Mouse (Mus musculus) forebrain, embryonic 14.5 days (tissue): ENCODE measurements around the gene Rsad1. TPM values are rescaled to one million over a fixed set of nuclear protein-coding genes. Genes with fewer than 3 reads are reported as not detected.

Source experiments
- ATAC-seq: fragments of 200-750 bp; cut with Nextera tagmentation; 2 replicates; pipeline ENCODE4 v1.8.0; 2017; ENCODE audit warnings: mild to moderate bottlenecking, moderate library complexity
- DNase-seq: peaks from one replicate; pipeline ENCODE4 v3.0.0-alpha.2; 2015; ENCODE audit warnings: low spot score
- H3K27ac ChIP-seq: fragments of 300-500 bp; sonication (generic); 2 replicates; pipeline ENCODE4 v1.5.1; 2014; ENCODE audit warnings: low read depth, mild to moderate bottlenecking, control low read depth, low read length, moderate library complexity
- H3K27me3 ChIP-seq: fragments of 300-500 bp; sonication (generic); replicated peaks from 2 replicates; pipeline ENCODE4 v1.6.1; 2014; ENCODE audit warnings: low read length, control low read depth, mixed read lengths; ENCODE audit not compliant: control insufficient read depth, insufficient read depth
- H3K36me3 ChIP-seq: fragments of 300-500 bp; sonication (generic); 2 replicates; pipeline ENCODE4 v1.6.1; 2014; ENCODE audit warnings: low read length, control low read depth; ENCODE audit not compliant: control insufficient read depth, insufficient read depth
- H3K4me1 ChIP-seq: fragments of 300-500 bp; sonication (generic); 2 replicates; pipeline ENCODE4 v1.6.1; 2014; ENCODE audit warnings: antibody characterized with exemption, low read length, control low read depth; ENCODE audit not compliant: control insufficient read depth, insufficient read depth
- H3K4me2 ChIP-seq: fragments of 300-500 bp; sonication (generic); 2 replicates; pipeline ENCODE4 v1.6.1; 2014; ENCODE audit warnings: mild to moderate bottlenecking, control low read depth, low read length
- H3K4me3 ChIP-seq: fragments of 300-500 bp; sonication (generic); 2 replicates; pipeline ENCODE4 v1.5.1; 2014; ENCODE audit warnings: low read depth, low read length, control low read depth
- H3K9ac ChIP-seq: fragments of 300-500 bp; sonication (generic); 2 replicates; pipeline ENCODE4 v1.6.1; 2014; ENCODE audit warnings: mild to moderate bottlenecking, low read length, control low read depth, moderate library complexity
- H3K9me3 ChIP-seq: fragments of 300-500 bp; sonication (generic); replicated peaks from 2 replicates; pipeline ENCODE4 v1.6.1; 2016; ENCODE audit warnings: low read length, control low read depth, mixed read lengths; ENCODE audit not compliant: control insufficient read depth
- WGBS: fragments of 180-500 bp; shearing (Covaris S2); extraction: QIAGEN DNeasy Blood & Tissue Kit; methylation state at CpG from one replicate; pipeline ENCODE4 v1.1.7; 2014; 5-methylcytosine and 5-hydroxymethylcytosine counted together
- polyA plus RNA-seq: library from polyadenylated mRNA; unstranded; fragments of >200 nt; fragmentation: Nextera tagmentation; extraction: Ambion mirVana; gene quantifications from 2 replicates; pipeline ENCODE4 v1.2.1, GENCODE M21; 2014

Rsad1 gene
- polyA plus RNA-seq, 1 experiment from 2014 or later: 3.9 TPM

- no peak overlapping the region for H3K9ac ChIP-seq
- H3K27me3 ChIP-seq: no peaks in the 10 kb centered on the region
- 0 out of 2 replicates have a peak, but pooled peaks cover 5% of the 10 kb centered on the region for H3K36me3 ChIP-seq
- peaks cover 3% of the 10 kb centered on the region for H3K4me1 ChIP-seq
- ATAC-seq (no peak), DNase-seq (no peak)
- no peak overlapping the region for H3K27ac ChIP-seq
- no peaks in the 10 kb centered on the region for H3K9me3 ChIP-seq
- no peak overlapping the region for H3K4me3 ChIP-seq
- H3K4me2 ChIP-seq: no peak overlapping the region
- WGBS: 84% methylated on average over 12 of the region's 12 CpGs
Observed at GRCm38 (mm10) chr11:94543344-94543743, 5.7 kb downstream of the Rsad1 start.

GRCm38 (mm10) chr11:94542400-94542799 is 6.7 kb downstream of the Rsad1 start:
- H3K4me3 ChIP-seq: no peak overlapping the region
- H3K9me3 ChIP-seq: no peaks in the 10 kb centered on the region
- ATAC-seq (no peak), DNase-seq (no peak)
- no peaks in the 10 kb centered on the region for H3K27me3 ChIP-seq
- 84% methylated on average over 4 of the region's 4 CpGs for WGBS
- H3K4me1 ChIP-seq: peaks cover 3% of the 10 kb centered on the region
- H3K36me3 ChIP-seq: 0 out of 2 replicates have a peak, but pooled peaks cover 5% of the 10 kb centered on the region
- H3K4me2 ChIP-seq: no peak overlapping the region
- H3K9ac ChIP-seq: no peak overlapping the region
- H3K27ac ChIP-seq: no peak overlapping the region

- ATAC-seq: no peak
- WGBS: 81% methylated on average over 7 of the region's 7 CpGs
- no peak overlapping the region for H3K4me3 ChIP-seq
Observed at GRCm38 (mm10) chr11:94539761-94540160, 9.3 kb downstream of the Rsad1 start.

GRCm38 (mm10) chr11:94538733-94539292 is 10.2 kb downstream of the Rsad1 start:
- ATAC-seq (no peak), DNase-seq (no peak)

More at GRCm38 (mm10) chr11:94539761-94540160, 9.3 kb downstream of the Rsad1 start:
- no peak overlapping the region for H3K27ac ChIP-seq
- no peaks in the 10 kb centered on the region for H3K27me3 ChIP-seq
- H3K9ac ChIP-seq: no peak overlapping the region
- no peak for DNase-seq
- 0 out of 2 replicates have a peak, but pooled peaks cover 5% of the 10 kb centered on the region for H3K36me3 ChIP-seq
- peaks cover 3% of the 10 kb centered on the region for H3K4me1 ChIP-seq
- no peaks in the 10 kb centered on the region for H3K9me3 ChIP-seq
- no peak overlapping the region for H3K4me2 ChIP-seq

GRCm38 (mm10) chr11:94533171-94533570 is 15.9 kb downstream of the Rsad1 start:
- H3K4me2 ChIP-seq: no peak overlapping the region
- no peak overlapping the region for H3K27ac ChIP-seq
- H3K9ac ChIP-seq: no peak overlapping the region
- WGBS: 86% methylated on average over 8 of the region's 8 CpGs
- ATAC-seq: no peak
- H3K9me3 ChIP-seq: no peaks in the 10 kb centered on the region
- H3K4me1 ChIP-seq: no peaks in the 10 kb centered on the region
- no peaks in the 10 kb centered on the region for H3K27me3 ChIP-seq
- no peaks in the 10 kb centered on the region for H3K36me3 ChIP-seq
- no peak overlapping the region for H3K4me3 ChIP-seq
- DNase-seq: no peak

More at GRCm38 (mm10) chr11:94538733-94539292, 10.2 kb downstream of the Rsad1 start:
- no peaks in the 10 kb centered on the region for H3K27me3 ChIP-seq
- peaks cover under 1% of the 10 kb centered on the region; the same call in 1 of the 2 replicates for H3K4me1 ChIP-seq
- H3K36me3 ChIP-seq: 0 out of 2 replicates have a peak, but pooled peaks cover 5% of the 10 kb centered on the region
- H3K4me2 ChIP-seq: no peak overlapping the region
- H3K9me3 ChIP-seq: no peaks in the 10 kb centered on the region
- no peak overlapping the region for H3K4me3 ChIP-seq
- WGBS: 70% methylated on average over 8 of the region's 8 CpGs
- no peak overlapping the region; the same call in 1 of the 2 replicates for H3K9ac ChIP-seq
- no peak overlapping the region for H3K27ac ChIP-seq

GRCm38 (mm10) chr11:94528879-94529278 is 20.2 kb downstream of the Rsad1 start:
- Histone ChIP-seq H3K9ac (no peak overlapping the region), H3K36me3 (no peaks in the 10 kb centered on the region), H3K4me2 (no peak overlapping the region), H3K27me3 (no peaks in the 10 kb centered on the region), H3K4me1 (no peaks in the 10 kb centered on the region), H3K9me3 (no peaks in the 10 kb centered on the region), H3K4me3 (no peak overlapping the region), H3K27ac (no peak overlapping the region)
- ATAC-seq: no peak
- peak; percentile 26 for DNase-seq
- 38% methylated on average over 3 of the region's 3 CpGs for WGBS

- no peak for DNase-seq
- Histone ChIP-seq H3K9ac (no peak overlapping the region), H3K4me2 (no peak overlapping the region), H3K27me3 (no peaks in the 10 kb centered on the region), H3K4me3 (no peak overlapping the region), H3K36me3 (no peaks in the 10 kb centered on the region), H3K27ac (no peak overlapping the region), H3K4me1 (no peaks in the 10 kb centered on the region; the same call in 1 of the 2 replicates), H3K9me3 (no peaks in the 10 kb centered on the region)
- 59% methylated on average over 9 of the region's 9 CpGs for WGBS
- no peak for ATAC-seq
Observed at GRCm38 (mm10) chr11:94526171-94526879, 22.7 kb downstream of the Rsad1 start.

GRCm38 (mm10) chr11:94521219-94521843 is 27.7 kb downstream of the Rsad1 start, which contains the start of gene Mycbpap:
Gene Mycbpap (minus strand): TSS chr11:94521742.
- WGBS: 1% methylated on average over 42 of the region's 42 CpGs
- Histone ChIP-seq H3K27me3 (no peaks in the 10 kb centered on the region), H3K4me2 (peak within 1 kb of the TSS; percentile 90), H3K36me3 (no peaks in the 10 kb centered on the region), H3K9me3 (no peaks in the 10 kb centered on the region), H3K27ac (no peak within 1 kb of the TSS), H3K4me1 (no peaks in the 10 kb centered on the region; the same call in 1 of the 2 replicates), H3K4me3 (peak within 1 kb of the TSS; percentile 43), H3K9ac (peak within 1 kb of the TSS; percentile 61)
- DNase-seq: peak; percentile 65
- ATAC-seq: peak; percentile 83
